Mouse (Mus musculus): ENCODE data around the gene Lrrc45. TPM values are rescaled to one million over a fixed set of nuclear protein-coding genes. Genes with fewer than 3 reads are reported as not detected.

Gene Lrrc45
- polyA plus RNA-seq, 1 experiment: 23.9 TPM

- Histone ChIP-seq H3K27ac (ENCODE audit: insufficient read depth, low read depth, low read length) (no peak overlapping the region), H3K4me3 (ENCODE audit: low read depth, low read length) (no peak overlapping the region), H3K36me3 (ENCODE audit: control insufficient read depth, insufficient read depth, low read length) (peaks cover 5% of the 10 kb centered on the region; the same call in 1 of the 2 replicates), H3K4me1 (ENCODE audit: control insufficient read depth, insufficient read depth, insufficient read length, low read length) (peaks cover 27% of the 10 kb centered on the region), H3K27me3 (ENCODE audit: control insufficient read depth, insufficient read depth, low read length) (no peaks in the 10 kb centered on the region)
- TF ChIP-seq POLR2A (IDR thresholded peaks at IDR 0.05; ENCODE audit: low read depth, low read length): no peak
- TF ChIP-seq CTCF (IDR thresholded peaks at IDR 0.05; ENCODE audit: extremely low read depth, insufficient read length, insufficient replicate concordance, low read depth, low read length): no peak
- 73% methylated on average over 8 of the region's 8 CpGs for WGBS
These were observed 1.6 kb upstream of the Lrrc45 start for GRCm38 (mm10) chr11:120711980-120712604.

- H3K27me3 ChIP-seq (ENCODE audit: control insufficient read depth, insufficient read depth, low read length): no peaks in the 10 kb centered on the region
- TF ChIP-seq POLR2A (IDR thresholded peaks at IDR 0.05; ENCODE audit: low read depth, low read length) (no peak), CTCF (IDR thresholded peaks at IDR 0.05; ENCODE audit: extremely low read depth, insufficient read length, insufficient replicate concordance, low read depth, low read length) (peak; percentile 73)
- WGBS: under 1% methylated on average over 38 of the region's 38 CpGs
- H3K27ac ChIP-seq (ENCODE audit: insufficient read depth, low read depth, low read length): peak overlapping the region; percentile 51
- H3K36me3 ChIP-seq (ENCODE audit: control insufficient read depth, insufficient read depth, low read length): peaks cover 7% of the 10 kb centered on the region; the same call in 1 of the 2 replicates
- peaks cover 27% of the 10 kb centered on the region for H3K4me1 ChIP-seq (ENCODE audit: control insufficient read depth, insufficient read depth, insufficient read length, low read length)
- H3K4me3 ChIP-seq (ENCODE audit: low read depth, low read length): peak overlapping the region; percentile 74
These were observed 755 bp upstream of the Lrrc45 start for GRCm38 (mm10) chr11:120712771-120713568.

GRCm38 (mm10) chr11:120714546-120714945, 821 bp downstream of the Lrrc45 start:
- TF ChIP-seq POLR2A (IDR thresholded peaks at IDR 0.05; ENCODE audit: low read depth, low read length): no peak
- WGBS: 21% methylated on average over 10 of the region's 10 CpGs
- H3K4me1 ChIP-seq (ENCODE audit: control insufficient read depth, insufficient read depth, insufficient read length, low read length): peaks cover 17% of the 10 kb centered on the region
- H3K4me3 ChIP-seq (ENCODE audit: low read depth, low read length): peak overlapping the region; percentile 78
- peaks cover 12% of the 10 kb centered on the region; the same call in 1 of the 2 replicates for H3K36me3 ChIP-seq (ENCODE audit: control insufficient read depth, insufficient read depth, low read length)
- H3K27ac ChIP-seq (ENCODE audit: insufficient read depth, low read depth, low read length): no peak overlapping the region
- H3K27me3 ChIP-seq (ENCODE audit: control insufficient read depth, insufficient read depth, low read length): no peaks in the 10 kb centered on the region

GRCm38 (mm10) chr11:120715131-120715530, 1.4 kb downstream of the Lrrc45 start:
- H3K27ac ChIP-seq (ENCODE audit: insufficient read depth, low read depth, low read length): no peak overlapping the region
- no peak for TF ChIP-seq POLR2A (IDR thresholded peaks at IDR 0.05; ENCODE audit: low read depth, low read length)
- WGBS: 91% methylated on average over 9 of the region's 9 CpGs

GRCm38 (mm10) chr11:120719242-120719641, 5.5 kb downstream of the Lrrc45 start:
- Histone ChIP-seq H3K4me1 (ENCODE audit: control insufficient read depth, insufficient read depth, insufficient read length, low read length) (peaks cover 18% of the 10 kb centered on the region), H3K36me3 (ENCODE audit: control insufficient read depth, insufficient read depth, low read length) (peaks cover 12% of the 10 kb centered on the region), H3K27me3 (ENCODE audit: control insufficient read depth, insufficient read depth, low read length) (no peaks in the 10 kb centered on the region), H3K27ac (ENCODE audit: insufficient read depth, low read depth, low read length) (no peak overlapping the region), H3K4me3 (ENCODE audit: low read depth, low read length) (no peak overlapping the region)
- 95% methylated on average over 9 of the region's 9 CpGs for WGBS
- TF ChIP-seq POLR2A (IDR thresholded peaks at IDR 0.05; ENCODE audit: low read depth, low read length): no peak
- no peak for TF ChIP-seq CTCF (IDR thresholded peaks at IDR 0.05; ENCODE audit: extremely low read depth, insufficient read length, insufficient replicate concordance, low read depth, low read length)

More at GRCm38 (mm10) chr11:120715131-120715530, 1.4 kb downstream of the Lrrc45 start:
- Histone ChIP-seq H3K4me1 (ENCODE audit: control insufficient read depth, insufficient read depth, insufficient read length, low read length) (peaks cover 12% of the 10 kb centered on the region), H3K27me3 (ENCODE audit: control insufficient read depth, insufficient read depth, low read length) (no peaks in the 10 kb centered on the region), H3K4me3 (ENCODE audit: low read depth, low read length) (no peak overlapping the region), H3K36me3 (ENCODE audit: control insufficient read depth, insufficient read depth, low read length) (peaks cover 14% of the 10 kb centered on the region)

GRCm38 (mm10) chr11:120719841-120720376, 6.2 kb downstream of the Lrrc45 start:
- 93% methylated on average over 13 of the region's 13 CpGs for WGBS
- no peak overlapping the region for H3K27ac ChIP-seq (ENCODE audit: insufficient read depth, low read depth, low read length)
- TF ChIP-seq CTCF (IDR thresholded peaks at IDR 0.05; ENCODE audit: extremely low read depth, insufficient read length, insufficient replicate concordance, low read depth, low read length) (no peak), POLR2A (IDR thresholded peaks at IDR 0.05; ENCODE audit: low read depth, low read length) (no peak)
- H3K36me3 ChIP-seq (ENCODE audit: control insufficient read depth, insufficient read depth, low read length): peaks cover 12% of the 10 kb centered on the region
- no peak overlapping the region for H3K4me3 ChIP-seq (ENCODE audit: low read depth, low read length)
- H3K27me3 ChIP-seq (ENCODE audit: control insufficient read depth, insufficient read depth, low read length): no peaks in the 10 kb centered on the region
- H3K4me1 ChIP-seq (ENCODE audit: control insufficient read depth, insufficient read depth, insufficient read length, low read length): peaks cover 11% of the 10 kb centered on the region

- Histone ChIP-seq H3K36me3 (ENCODE audit: control insufficient read depth, insufficient read depth, low read length) (peaks cover 13% of the 10 kb centered on the region), H3K4me1 (ENCODE audit: control insufficient read depth, insufficient read depth, insufficient read length, low read length) (peaks cover 11% of the 10 kb centered on the region), H3K4me3 (ENCODE audit: low read depth, low read length) (peak overlapping the region; percentile 62), H3K27ac (ENCODE audit: insufficient read depth, low read depth, low read length) (no peak overlapping the region), H3K27me3 (ENCODE audit: control insufficient read depth, insufficient read depth, low read length) (no peaks in the 10 kb centered on the region)
- TF ChIP-seq POLR2A (IDR thresholded peaks at IDR 0.05; ENCODE audit: low read depth, low read length) (no peak), CTCF (IDR thresholded peaks at IDR 0.05; ENCODE audit: extremely low read depth, insufficient read length, insufficient replicate concordance, low read depth, low read length) (peak; percentile 94)
- 9% methylated on average over 17 of the region's 17 CpGs for WGBS
These were observed 6.7 kb downstream of the Lrrc45 start for GRCm38 (mm10) chr11:120720450-120720849.

Data from small intestine, adult 2 months (tissue).